Mouse (Mus musculus) megakaryocyte, embryonic 14.5 days (primary cell): Measurements from ENCODE around the gene Timm44. TPM values are rescaled to one million over a fixed set of nuclear protein-coding genes. Genes with fewer than 3 reads are reported as not detected.

Source experiments
- H3K27me3 ChIP-seq: replicated peaks from 2 replicates; pipeline ENCODE3; 2012; ENCODE audit warnings: inconsistent platforms
- H3K36me3 ChIP-seq: replicated peaks from 2 replicates; pipeline ENCODE3; 2012; ENCODE audit warnings: low read length, inconsistent platforms, mixed read lengths
- H3K4me1 ChIP-seq: 2 replicates; pipeline ENCODE4 v1.6.1; 2012; ENCODE audit warnings: inconsistent platforms
- H3K4me3 ChIP-seq: replicated peaks from 2 replicates; pipeline ENCODE3; 2012; ENCODE audit warnings: moderate library complexity, mild to moderate bottlenecking, inconsistent platforms
- H3K9me3 ChIP-seq: 2 replicates; pipeline ENCODE4 v1.6.1; 2012; ENCODE audit warnings: inconsistent platforms
- FLI1 ChIP-seq: IDR thresholded peaks from 2 replicates; pipeline ENCODE4 v1.6.1; 2012; ENCODE audit warnings: low read length, inconsistent platforms, mixed read lengths
- GATA1 ChIP-seq: IDR thresholded peaks from 3 replicates; pipeline ENCODE4 v1.6.1; 2012; ENCODE audit warnings: mixed read lengths, low read length, inconsistent platforms, borderline replicate concordance
- polyA plus RNA-seq: library from polyadenylated mRNA; stranded (reverse); fragments of >175 nt; gene quantifications from 2 replicates; pipeline ENCODE4 v1.2.3, GENCODE M21; 2012; ENCODE audit warnings: low replicate concordance; ENCODE audit not compliant: insufficient read depth

Timm44 gene
- polyA plus RNA-seq, 1 experiment = 43.5 TPM

DNA sequence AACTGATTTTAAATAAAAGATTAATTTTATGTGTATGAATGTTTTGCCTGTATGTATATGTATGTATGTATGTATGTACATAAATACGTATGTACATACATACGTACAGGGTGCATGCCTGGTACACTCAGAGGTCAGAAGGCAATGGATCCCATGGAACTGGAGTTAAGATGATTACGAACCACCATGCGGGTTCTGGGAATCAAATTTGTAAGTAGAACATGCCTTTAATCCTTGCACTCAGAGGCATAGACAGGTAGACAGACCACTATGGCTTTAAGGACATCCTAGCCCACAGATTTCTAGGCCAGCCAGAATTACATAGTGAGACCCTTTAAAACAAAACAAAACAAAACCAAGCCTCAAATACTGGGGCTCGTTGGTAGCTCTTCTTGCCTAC lies 42.4 kb upstream of the Timm44 start:
- Histone ChIP-seq H3K9me3 (no peaks in the 10 kb centered on the region), H3K4me3 (peak overlapping the region; percentile 25), H3K4me1 (peaks cover 96% of the 10 kb centered on the region), H3K36me3 (peaks cover 51% of the 10 kb centered on the region), H3K27me3 (no peaks in the 10 kb centered on the region)
- TF ChIP-seq GATA1 (no peak), FLI1 (no peak)

DNA sequence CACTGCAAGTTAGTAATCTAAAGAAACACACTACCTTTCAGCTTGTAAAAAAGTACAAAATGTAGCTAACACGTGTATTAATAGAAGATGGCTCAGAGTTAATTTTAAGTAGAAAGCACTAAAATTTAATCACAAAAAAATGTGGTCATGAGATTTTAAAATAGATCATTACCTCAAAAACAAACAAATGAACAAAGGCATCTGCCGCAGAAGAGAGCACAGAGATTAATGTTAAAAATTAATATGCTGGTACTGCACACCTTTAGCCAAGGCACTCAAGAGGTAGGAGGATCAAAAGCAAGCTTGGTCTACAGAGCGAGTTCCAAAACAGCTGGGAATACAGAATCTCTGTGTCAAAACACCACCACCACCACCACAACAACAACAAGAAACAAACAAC lies 39.1 kb upstream of the Timm44 start:
- no peak for TF ChIP-seq FLI1
- no peak for TF ChIP-seq GATA1
- H3K36me3 ChIP-seq = peaks cover 42% of the 10 kb centered on the region
- H3K9me3 ChIP-seq = no peaks in the 10 kb centered on the region
- H3K4me1 ChIP-seq = peaks cover 96% of the 10 kb centered on the region
- no peaks in the 10 kb centered on the region for H3K27me3 ChIP-seq
- H3K4me3 ChIP-seq = no peak overlapping the region

DNA sequence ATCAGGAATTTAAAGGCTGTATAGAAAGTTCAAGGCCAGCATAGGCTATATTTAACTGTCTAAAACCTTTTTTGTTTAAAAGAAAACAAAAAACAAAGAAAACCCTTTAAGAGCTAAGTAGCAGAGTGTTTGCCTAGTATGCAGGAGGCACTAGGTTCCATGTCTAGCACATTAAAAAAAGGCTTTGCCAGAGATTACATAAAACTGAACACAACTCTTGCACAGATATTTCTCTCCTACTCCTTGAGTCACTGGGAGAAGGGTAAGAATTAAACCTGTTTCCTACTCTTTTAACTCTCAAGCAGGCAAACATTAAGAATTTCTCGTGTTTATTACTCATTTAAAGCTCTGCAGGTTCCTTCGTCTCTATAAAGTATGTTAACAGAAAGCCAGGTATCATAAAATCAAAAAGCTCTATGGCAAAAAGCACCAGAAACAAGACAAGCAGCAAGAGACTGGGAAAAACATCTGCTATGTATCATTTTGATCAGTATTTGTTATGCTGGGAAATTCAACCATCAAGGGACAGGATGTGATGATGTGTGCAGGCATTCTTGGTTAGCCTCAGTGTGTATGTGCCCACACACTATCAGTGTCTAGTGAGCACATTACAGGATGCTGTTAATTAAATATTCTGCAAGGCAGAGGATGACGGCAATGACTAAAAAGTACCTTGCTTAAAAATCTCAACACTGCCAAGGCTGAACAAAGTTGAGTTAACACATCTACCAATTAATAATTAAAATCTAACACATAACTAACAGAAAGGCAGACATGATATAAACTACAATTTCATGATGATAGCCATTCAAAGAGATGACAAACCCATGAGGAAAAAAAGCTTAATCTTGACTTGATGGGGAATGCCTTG lies 37.8 kb upstream of the Timm44 start:
- H3K36me3 ChIP-seq = peaks cover 47% of the 10 kb centered on the region
- H3K4me3 ChIP-seq = peak overlapping the region; percentile 62
- TF ChIP-seq GATA1 = no peak
- H3K27me3 ChIP-seq = no peaks in the 10 kb centered on the region
- H3K4me1 ChIP-seq = peaks cover 87% of the 10 kb centered on the region
- no peaks in the 10 kb centered on the region for H3K9me3 ChIP-seq

DNA sequence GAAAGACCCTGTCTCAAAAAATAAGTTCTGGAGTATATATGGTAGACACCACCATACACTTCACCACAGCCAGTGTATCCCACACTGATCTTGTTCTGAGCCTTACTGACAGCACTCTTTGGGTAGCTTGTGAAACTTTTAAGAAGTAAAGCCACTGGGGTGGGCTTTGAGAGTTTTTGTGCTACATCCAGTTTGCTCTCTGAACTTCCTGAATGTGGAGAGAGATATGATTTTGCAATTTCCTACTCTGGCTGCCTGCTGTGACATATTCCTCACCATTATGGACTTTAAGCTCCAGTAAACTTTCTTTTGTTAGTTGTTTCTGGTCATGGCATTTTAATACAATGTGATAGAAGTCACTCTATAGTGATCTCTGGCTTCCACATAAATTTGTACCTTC lies 36.4 kb upstream of the Timm44 start:
- Histone ChIP-seq H3K9me3 (no peaks in the 10 kb centered on the region), H3K36me3 (peaks cover 52% of the 10 kb centered on the region), H3K4me1 (peaks cover 89% of the 10 kb centered on the region), H3K4me3 (peak overlapping the region; percentile 70), H3K27me3 (no peaks in the 10 kb centered on the region)
- TF ChIP-seq FLI1 (no peak), GATA1 (no peak)

DNA sequence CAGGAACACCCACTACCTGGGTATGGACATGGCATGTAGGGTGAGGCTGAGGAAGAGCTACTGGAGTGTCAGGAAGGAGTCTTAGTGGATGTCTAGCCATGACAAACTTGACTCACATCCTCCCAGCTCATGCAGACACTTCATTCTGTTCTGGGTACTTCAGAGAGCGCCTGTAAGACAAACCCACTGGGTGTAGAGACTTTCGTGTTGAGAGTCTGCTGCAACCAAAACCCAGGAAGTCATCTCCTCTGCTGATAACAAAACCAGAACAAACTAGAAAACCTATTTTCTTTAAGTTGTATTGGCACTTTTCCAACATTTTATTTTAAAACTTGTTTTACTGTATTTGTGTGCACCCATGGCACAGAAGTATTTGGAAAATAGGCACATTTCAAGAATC lies 30.1 kb upstream of the Timm44 start:
- peaks cover 94% of the 10 kb centered on the region for H3K36me3 ChIP-seq
- H3K9me3 ChIP-seq = no peaks in the 10 kb centered on the region
- no peaks in the 10 kb centered on the region for H3K27me3 ChIP-seq
- peak overlapping the region; percentile 84 for H3K4me3 ChIP-seq
- H3K4me1 ChIP-seq = peaks cover 91% of the 10 kb centered on the region
- no peak for TF ChIP-seq FLI1
- no peak for TF ChIP-seq GATA1

DNA sequence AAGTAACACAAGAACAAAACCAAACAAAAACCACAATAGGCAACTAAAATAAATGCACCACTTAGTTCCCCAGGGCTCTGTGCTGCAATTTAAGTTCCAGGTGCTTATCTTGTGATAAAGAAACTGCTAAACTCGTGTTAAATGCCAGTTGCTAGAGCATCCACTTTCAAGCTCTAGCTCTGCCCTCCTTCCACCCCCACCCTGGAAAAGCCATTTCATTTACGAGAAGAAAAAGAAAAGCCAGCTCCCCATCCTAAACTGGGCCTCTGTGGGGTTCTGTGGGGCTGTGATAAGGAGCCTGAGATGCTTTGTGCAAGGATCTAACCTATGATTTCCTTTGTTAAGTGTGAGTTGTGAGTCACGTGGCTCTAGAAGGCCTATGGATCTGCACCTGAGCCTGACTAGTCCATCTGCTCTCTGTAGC lies 28.4 kb upstream of the Timm44 start:
- TF ChIP-seq GATA1 = no peak
- TF ChIP-seq FLI1 = no peak
- peaks cover 93% of the 10 kb centered on the region for H3K36me3 ChIP-seq
- peak overlapping the region; percentile 31 for H3K4me3 ChIP-seq
- H3K27me3 ChIP-seq = no peaks in the 10 kb centered on the region
- peaks cover 89% of the 10 kb centered on the region for H3K4me1 ChIP-seq
- H3K9me3 ChIP-seq = no peaks in the 10 kb centered on the region

DNA sequence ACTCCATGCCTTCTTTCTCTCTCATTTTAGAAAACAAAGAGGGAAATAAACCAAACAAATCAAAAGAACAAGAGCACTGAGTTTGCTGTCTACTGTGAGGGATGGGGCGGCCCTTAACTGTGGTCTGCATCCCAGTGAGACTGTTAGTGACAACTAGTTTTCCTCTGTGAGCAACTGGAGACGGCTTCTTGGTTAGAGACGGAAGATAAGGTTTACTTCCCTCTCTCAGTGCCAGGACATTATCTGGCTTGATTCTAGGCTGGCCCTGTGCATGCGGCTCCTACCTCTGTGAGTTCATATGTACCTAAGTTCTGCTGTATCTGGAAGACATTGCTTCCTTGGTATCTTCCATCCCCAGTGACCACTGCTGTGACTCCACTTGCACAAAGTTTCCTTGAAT lies 22.1 kb upstream of the Timm44 start:
- Histone ChIP-seq H3K9me3 (no peaks in the 10 kb centered on the region), H3K36me3 (peaks cover 97% of the 10 kb centered on the region), H3K4me3 (no peak overlapping the region), H3K27me3 (no peaks in the 10 kb centered on the region), H3K4me1 (peaks cover 38% of the 10 kb centered on the region)
- TF ChIP-seq GATA1 (no peak), FLI1 (no peak)

DNA sequence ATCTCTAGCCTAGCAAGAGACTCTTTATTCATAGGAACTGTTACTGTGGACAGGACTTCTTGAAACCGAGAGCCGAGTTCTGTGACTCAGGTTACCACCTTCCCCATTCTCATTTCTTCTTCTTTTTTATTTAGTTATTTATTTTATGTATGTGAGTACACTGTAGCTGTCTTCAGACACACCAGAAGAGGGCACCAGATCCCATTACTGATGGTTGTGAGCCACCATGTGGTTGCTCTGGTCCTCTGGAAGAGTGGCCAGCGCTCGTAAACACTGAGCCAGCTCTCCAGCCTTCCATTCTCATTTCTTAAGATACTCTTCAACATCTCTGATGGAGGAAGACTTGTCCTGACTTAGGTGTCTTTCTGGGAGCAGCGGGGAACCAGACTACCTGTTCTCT lies 17.0 kb upstream of the Timm44 start:
- no peak for TF ChIP-seq GATA1
- TF ChIP-seq FLI1 = no peak
- no peaks in the 10 kb centered on the region for H3K9me3 ChIP-seq
- H3K36me3 ChIP-seq = peaks cover 100% of the 10 kb centered on the region
- no peaks in the 10 kb centered on the region for H3K27me3 ChIP-seq
- peaks cover 1% of the 10 kb centered on the region for H3K4me1 ChIP-seq
- no peak overlapping the region for H3K4me3 ChIP-seq

DNA sequence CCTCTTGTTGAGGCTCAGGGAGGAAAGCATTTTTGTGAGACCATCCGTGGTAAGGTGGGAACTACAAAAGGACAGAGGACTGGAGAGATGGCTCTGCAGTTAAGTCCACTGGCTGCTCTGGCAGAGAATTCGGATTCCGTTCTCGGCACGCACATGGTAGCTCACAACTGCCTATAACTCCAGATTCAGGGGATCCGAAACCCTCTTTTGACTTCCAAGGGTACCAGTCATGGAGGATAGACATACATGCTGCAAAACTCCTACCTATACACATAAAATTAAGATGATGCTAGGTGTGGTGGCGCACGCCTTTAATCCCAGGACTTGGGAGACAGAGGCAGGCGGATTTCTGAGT lies 375 bp upstream of the Timm44 start:
- H3K36me3 ChIP-seq = peaks cover 31% of the 10 kb centered on the region
- no peaks in the 10 kb centered on the region for H3K27me3 ChIP-seq
- H3K4me3 ChIP-seq = peak overlapping the region; percentile 95
- TF ChIP-seq GATA1 (no peak), FLI1 (no peak)
- H3K4me1 ChIP-seq = peaks cover 37% of the 10 kb centered on the region
- H3K9me3 ChIP-seq = no peaks in the 10 kb centered on the region

DNA sequence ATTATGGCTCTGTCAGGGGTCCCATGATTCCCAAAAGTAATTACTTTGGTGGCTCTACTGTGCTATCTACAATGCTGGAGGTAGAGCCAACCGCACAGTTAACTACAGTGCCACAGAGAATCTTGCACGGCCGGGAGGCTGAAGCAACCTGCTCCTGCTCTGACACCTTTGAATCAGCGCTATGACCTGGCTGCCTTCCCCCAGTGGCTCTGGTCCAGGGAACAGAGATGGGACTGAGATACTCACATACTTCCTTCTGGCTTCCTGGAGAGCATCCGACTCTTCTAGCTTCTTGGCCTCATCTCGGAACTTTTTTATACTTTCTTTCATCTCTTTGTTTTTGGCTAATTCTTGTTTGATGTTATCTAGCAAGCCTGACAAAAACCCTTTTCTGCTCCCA lies 6.1 kb downstream of the Timm44 start:
- H3K9me3 ChIP-seq = no peaks in the 10 kb centered on the region

More for the DNA sequence above, 6.1 kb downstream of the Timm44 start:
- Histone ChIP-seq H3K36me3 (peaks cover 94% of the 10 kb centered on the region), H3K4me1 (peaks cover 18% of the 10 kb centered on the region), H3K4me3 (no peak overlapping the region), H3K27me3 (no peaks in the 10 kb centered on the region)
- TF ChIP-seq FLI1 (no peak), GATA1 (no peak)
